ENCODE assay signal across 18 mouse cellular contexts in genomic region chr11:35878559-35878897, GRCm38 (mm10). TPM values are rescaled to one million over a fixed set of nuclear protein-coding genes. Genes with fewer than 3 reads are reported as not detected.
DNase-seq lines count a peak whose midpoint lies in the region; ATAC-seq and TF ChIP-seq lines count a peak whose summit lies in the region.
"Had no signal": no experiment of that assay in that cellular context is flagged by ENCODE, and none has a peak within 500 bp of the region (broad histone marks: within the 10 kb centered on the region; RNA-seq: fewer than 3 reads in every experiment).

No protein-coding gene starts in this region.

- H3K4me2 ChIP-seq in heart, embryonic 12.5 days, result no peak overlapping the region
- no peak overlapping the region for H3K4me2 ChIP-seq in forebrain, embryonic 14.5 days (ENCODE audit: low read length)
- no peak overlapping the region for H3K4me2 ChIP-seq in hindbrain, embryonic 16.5 days (ENCODE audit: low read length)
- H3K4me2 ChIP-seq: limb, embryonic 15.5 days; lung, embryonic 14.5 days had no signal

- DNase-seq in heart, adult 2 months, result no peak
- peak; percentile 52 for DNase-seq in Muller cell, postnatal 12 days (ENCODE audit: inconsistent ontology term)
- no peak for DNase-seq in forebrain, embryonic 14.5 days (ENCODE audit: low spot score)
- no peak for DNase-seq in adrenal gland, postnatal 14 days
- no peak for DNase-seq in embryo, embryonic 10.5 days (ENCODE audit: low spot score)
- DNase-seq in adrenal gland, postnatal 4 days (ENCODE audit: low spot score in 2 of 2), result no peak
- DNase-seq: adrenal gland, adult 8-10 months; cerebellum, adult 8-10 months; heart, postnatal 4 days; kidney, adult 18-20 months; kidney, postnatal 25 days; lung, embryonic 14.5 days; right cerebral cortex, postnatal 4 days; thymus, adult 18-20 months had no signal

- intact Hi-C loops in heart, adult 2 months (cut with DNase I), result no loop called here

- TF ChIP-seq CTCF in heart, adult 2 months (IDR thresholded peaks at IDR 0.05), result no peak

- H3K4me3 ChIP-seq in heart, embryonic 12.5 days, result no peak overlapping the region
- H3K4me3 ChIP-seq in heart, adult 2 months, result no peak overlapping the region
- no peak overlapping the region for H3K4me3 ChIP-seq in forebrain, embryonic 14.5 days (ENCODE audit: low read depth, low read length)
- no peak overlapping the region for H3K4me3 ChIP-seq in hindbrain, embryonic 16.5 days (ENCODE audit: low read length)
- H3K4me3 ChIP-seq: erythroblast, embryonic 14.5 days; limb, embryonic 15.5 days had no signal

- H3K27me3 ChIP-seq in heart, embryonic 12.5 days (replicated peaks), result peaks cover 5% of the 10 kb centered on the region; the same call in 1 of the 2 replicates
- H3K27me3 ChIP-seq in heart, adult 2 months (ENCODE audit: control insufficient read depth, insufficient read depth, low read length), result no peaks in the 10 kb centered on the region
- no peaks in the 10 kb centered on the region for H3K27me3 ChIP-seq in forebrain, embryonic 14.5 days (replicated peaks; ENCODE audit: control insufficient read depth, insufficient read depth, low read length)
- H3K27me3 ChIP-seq in hindbrain, embryonic 16.5 days (replicated peaks; ENCODE audit: control insufficient read depth, insufficient read depth, low read length), result no peaks in the 10 kb centered on the region
- H3K27me3 ChIP-seq: limb, embryonic 15.5 days had no signal

- no peaks in the 10 kb centered on the region for H3K79me2 ChIP-seq in heart, adult 2 months (replicated peaks; ENCODE audit: control insufficient read depth, insufficient read depth, low read length)

- TF ChIP-seq POLR2A in heart, adult 2 months (IDR thresholded peaks at IDR 0.05; ENCODE audit: insufficient read depth, low read depth, low read length), result no peak

- no peak overlapping the region for H3K9ac ChIP-seq in heart, embryonic 12.5 days
- H3K9ac ChIP-seq in heart, adult 2 months (ENCODE audit: low read depth, low read length), result no peak overlapping the region
- no peak overlapping the region for H3K9ac ChIP-seq in forebrain, embryonic 14.5 days (ENCODE audit: low read length)
- H3K9ac ChIP-seq in hindbrain, embryonic 16.5 days (ENCODE audit: low read depth, low read length), result no peak overlapping the region; the same call in 1 of the 2 replicates
- H3K9ac ChIP-seq: limb, embryonic 15.5 days; lung, embryonic 14.5 days had no signal

- H3K36me3 ChIP-seq in heart, embryonic 12.5 days, result peaks cover 6% of the 10 kb centered on the region; the same call in 1 of the 2 replicates
- no peaks in the 10 kb centered on the region for H3K36me3 ChIP-seq in heart, adult 2 months (ENCODE audit: control insufficient read depth, insufficient read depth, low read length)
- peaks cover 24% of the 10 kb centered on the region for H3K36me3 ChIP-seq in forebrain, embryonic 14.5 days (ENCODE audit: control insufficient read depth, insufficient read depth, low read length)
- peaks cover 5% of the 10 kb centered on the region for H3K36me3 ChIP-seq in hindbrain, embryonic 16.5 days (ENCODE audit: control insufficient read depth, insufficient read depth, low read length)
- H3K36me3 ChIP-seq: limb, embryonic 15.5 days had no signal

- TF ChIP-seq EP300 in heart, adult 2 months (IDR thresholded peaks at IDR 0.05; ENCODE audit: insufficient read depth, low read depth, low read length), result no peak

- no peaks in the 10 kb centered on the region for H3K9me3 ChIP-seq in heart, embryonic 12.5 days (replicated peaks)
- no peaks in the 10 kb centered on the region for H3K9me3 ChIP-seq in forebrain, embryonic 14.5 days (replicated peaks; ENCODE audit: control insufficient read depth, low read length)
- no peaks in the 10 kb centered on the region for H3K9me3 ChIP-seq in hindbrain, embryonic 16.5 days (ENCODE audit: control insufficient read depth, low read length)
- H3K9me3 ChIP-seq: limb, embryonic 15.5 days had no signal

- H3K4me1 ChIP-seq in heart, embryonic 12.5 days (replicated peaks), result peaks cover 36% of the 10 kb centered on the region
- no peaks in the 10 kb centered on the region; the same call in 1 of the 2 replicates for H3K4me1 ChIP-seq in heart, adult 2 months (ENCODE audit: control insufficient read depth, insufficient read depth, low read length)
- peaks cover 27% of the 10 kb centered on the region for H3K4me1 ChIP-seq in forebrain, embryonic 14.5 days (ENCODE audit: control insufficient read depth, insufficient read depth, low read length)
- peaks cover 14% of the 10 kb centered on the region for H3K4me1 ChIP-seq in hindbrain, embryonic 16.5 days (ENCODE audit: control insufficient read depth, insufficient read depth, low read depth, low read length)

- no peak for ATAC-seq in heart, embryonic 12.5 days (ENCODE audit: insufficient number of reproducible peaks, low FRiP score)
- no peak for ATAC-seq in forebrain, embryonic 14.5 days
- no peak for ATAC-seq in hindbrain, embryonic 16.5 days

- H3K27ac ChIP-seq in heart, embryonic 12.5 days (ENCODE audit: poor library complexity, severe bottlenecking), result peak overlapping the region; percentile 56
- H3K27ac ChIP-seq in heart, adult 2 months, result no peak overlapping the region
- H3K27ac ChIP-seq in forebrain, embryonic 14.5 days (ENCODE audit: low read depth, low read length), result peak overlapping the region; percentile 71
- H3K27ac ChIP-seq in hindbrain, embryonic 16.5 days (ENCODE audit: low read depth, low read length), result peak overlapping the region; percentile 61
- H3K27ac ChIP-seq: limb, embryonic 15.5 days had no signal

- WGBS in heart, embryonic 12.5 days, result 22% methylated on average over 4 of the region's 4 CpGs
- WGBS in heart, adult 2 months, result 64% methylated on average over 4 of the region's 4 CpGs
- WGBS in forebrain, embryonic 14.5 days, result 48% methylated on average over 4 of the region's 4 CpGs
- 31% methylated on average over 4 of the region's 4 CpGs for WGBS in hindbrain, embryonic 16.5 days

RNA-seq across cellular contexts. Expression of gene Rars, which starts 44.2 kb away (rescaled TPM):
- 68.5 and 73.8 TPM in 2 replicates for polyA plus RNA-seq in heart, embryonic 12.5 days (2016; fragmentation: Nextera tagmentation; extraction: Ambion mirVana)
- 10 to 100 TPM; 36.3 to 37.4 TPM for total RNA-seq in heart, adult 2 months (2021)
- 11.7 and 21.8 TPM in 2 replicates for polyA plus RNA-seq in heart, adult 2 months (2012; rRNA removed)
- polyA plus RNA-seq in forebrain, embryonic 14.5 days (2014; fragmentation: Nextera tagmentation; extraction: Ambion mirVana), result 83.2 and 86.7 TPM in 2 replicates
- 64.9 and 70.3 TPM in 2 replicates for polyA plus RNA-seq in hindbrain, embryonic 16.5 days (2015; fragmentation: Nextera tagmentation; extraction: Ambion mirVana)
- total RNA-seq in adrenal gland, postnatal 14 days (2021), result 64.7 and 75.4 TPM in 2 replicates
- total RNA-seq in adrenal gland, postnatal 4 days (2021), result 10 to 100 TPM; 74.8 to 77.9 TPM
